Mouse (Mus musculus): ENCODE data around the gene Ms4a15.

Gene Ms4a15

DNA sequence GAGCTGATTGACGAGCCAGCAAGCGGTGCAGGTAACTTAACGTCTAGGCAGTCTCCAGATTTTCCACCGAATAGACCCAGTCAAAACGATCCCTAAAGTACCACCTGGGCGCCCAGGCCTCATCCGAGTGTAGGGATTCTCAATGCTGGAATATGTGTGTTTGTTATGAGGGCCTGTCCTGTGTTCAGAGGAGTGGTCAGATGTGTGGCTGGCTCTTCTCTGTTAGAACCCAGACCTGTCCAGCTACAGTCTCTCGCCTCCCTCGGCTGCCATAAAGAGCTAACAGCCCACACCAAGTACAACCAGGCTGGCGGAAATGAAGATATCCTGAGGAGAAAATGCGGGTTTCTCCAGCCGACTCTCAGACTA is 33.1 kb downstream of the Ms4a15 start:
- no peak for DNase-seq (ENCODE audit: low spot score in 2 of 2)

GRCm38 (mm10) chr19:10959085-10959977 is 33.7 kb downstream of the Ms4a15 start:
- peak; percentile 44 to 56 for DNase-seq (ENCODE audit: low spot score in 2 of 2)

DNA sequence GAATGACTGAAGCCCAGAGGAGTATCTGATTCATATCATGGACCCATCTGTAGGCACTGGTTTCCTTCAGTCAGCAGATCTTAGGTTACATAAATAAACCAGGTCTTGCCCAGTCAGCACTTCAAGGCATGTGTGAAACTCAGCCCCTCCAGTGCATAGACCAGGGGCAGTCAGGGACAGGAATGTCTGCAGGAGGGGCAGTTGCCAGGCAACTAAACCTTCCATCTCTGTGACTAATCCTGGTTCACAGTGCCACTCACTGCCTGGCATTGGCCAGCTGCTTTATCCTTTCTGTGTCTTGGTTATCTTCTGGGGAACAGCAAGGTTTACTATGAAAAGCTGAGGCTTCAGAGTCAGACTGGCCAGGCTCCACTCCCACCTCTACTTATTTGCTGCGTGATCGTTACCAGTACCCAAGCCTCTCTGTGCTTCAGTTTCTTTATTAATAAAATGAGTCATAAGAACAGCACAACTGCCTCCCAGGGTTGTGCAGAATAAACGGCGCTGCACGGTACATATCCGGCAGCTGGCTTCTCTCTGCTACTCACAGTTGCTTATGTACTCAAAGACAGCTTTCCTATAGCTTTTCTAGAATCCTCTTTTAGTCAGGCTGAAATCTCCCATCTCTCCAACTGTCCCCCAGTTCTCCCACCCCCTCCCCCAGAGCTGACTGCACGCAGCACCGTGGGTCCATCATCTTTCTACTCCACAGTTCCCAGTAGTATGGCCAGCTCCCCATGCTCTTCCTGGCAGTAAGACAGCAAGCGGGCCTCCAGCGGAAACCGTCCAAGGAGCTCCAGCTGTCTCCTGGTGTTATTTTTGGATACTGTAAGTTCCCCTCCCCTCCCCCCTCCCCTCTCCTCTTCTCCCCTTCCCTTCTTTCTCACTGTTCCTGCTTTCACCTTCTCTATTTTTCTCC is 40.8 kb downstream of the Ms4a15 start:
- no peak for DNase-seq (ENCODE audit: low spot score in 2 of 2)

GRCm38 (mm10) chr19:10949558-10949957 is 43.5 kb downstream of the Ms4a15 start:
- no peak for DNase-seq (ENCODE audit: low spot score in 2 of 2)

- DNase-seq (ENCODE audit: low spot score in 2 of 2): peak; percentile 92 to 96
Observed at GRCm38 (mm10) chr19:10949112-10949511, 43.9 kb downstream of the Ms4a15 start, which contains the start of gene Ccdc86. Ccdc86 (minus strand) TSS chr19:10949266.

DNA sequence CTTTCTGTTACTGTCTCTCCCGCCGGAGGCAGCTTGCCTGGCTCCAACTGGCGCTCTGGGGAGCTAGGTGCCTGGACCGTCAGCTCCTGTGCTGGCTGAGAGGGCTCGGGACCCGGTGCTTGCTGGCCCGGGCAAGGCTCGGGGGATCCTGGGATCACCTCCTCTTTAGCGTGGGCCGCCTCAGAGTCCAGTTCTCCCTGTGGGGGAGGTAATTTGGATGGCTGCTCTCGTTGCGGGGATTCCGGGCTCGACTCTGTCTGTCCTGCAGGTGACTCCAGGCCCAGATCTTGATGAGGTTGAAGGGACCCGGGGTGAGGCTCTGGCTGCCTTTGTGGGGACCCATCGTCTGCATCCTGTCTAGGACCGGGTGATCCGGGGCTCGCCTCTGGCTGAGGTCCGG is 44.6 kb downstream of the Ms4a15 start:
- DNase-seq (ENCODE audit: low spot score in 2 of 2): no peak

- no peak for DNase-seq (ENCODE audit: low spot score in 2 of 2)
Observed at GRCm38 (mm10) chr19:10947219-10947618, 45.8 kb downstream of the Ms4a15 start.

- no peak for DNase-seq (ENCODE audit: low spot score in 2 of 2)
Observed at GRCm38 (mm10) chr19:10946506-10946905, 46.5 kb downstream of the Ms4a15 start.

- DNase-seq (ENCODE audit: low spot score in 2 of 2): no peak
Observed at GRCm38 (mm10) chr19:10943955-10944354, 49.1 kb downstream of the Ms4a15 start.

- DNase-seq (ENCODE audit: low spot score in 2 of 2): no peak
Observed at GRCm38 (mm10) chr19:10940801-10941457, 52.1 kb downstream of the Ms4a15 start.

DNA sequence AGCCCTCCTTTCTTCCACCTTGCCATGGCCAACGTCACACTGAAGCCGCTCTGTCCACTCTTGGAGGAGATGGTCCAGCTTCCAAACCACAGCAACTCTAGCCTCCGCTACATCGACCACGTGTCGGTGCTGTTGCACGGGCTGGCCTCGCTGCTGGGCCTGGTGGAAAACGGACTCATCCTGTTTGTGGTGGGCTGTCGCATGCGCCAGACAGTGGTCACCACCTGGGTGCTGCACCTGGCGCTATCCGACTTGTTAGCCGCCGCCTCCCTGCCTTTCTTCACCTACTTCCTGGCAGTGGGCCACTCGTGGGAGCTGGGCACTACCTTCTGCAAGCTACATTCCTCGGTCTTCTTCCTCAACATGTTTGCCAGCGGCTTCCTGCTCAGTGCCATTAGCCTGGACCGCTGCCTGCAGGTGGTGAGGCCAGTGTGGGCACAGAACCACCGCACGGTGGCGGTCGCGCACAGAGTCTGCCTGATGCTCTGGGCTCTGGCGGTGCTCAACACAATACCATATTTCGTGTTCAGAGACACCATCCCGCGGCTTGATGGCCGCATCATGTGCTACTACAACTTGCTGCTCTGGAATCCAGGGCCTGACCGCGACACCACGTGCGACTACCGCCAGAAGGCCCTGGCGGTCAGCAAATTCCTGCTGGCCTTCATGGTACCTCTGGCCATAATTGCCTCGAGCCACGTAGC is 52.8 kb downstream of the Ms4a15 start:
- peak; percentile 44 to 64 for DNase-seq (ENCODE audit: low spot score in 2 of 2)

DNA sequence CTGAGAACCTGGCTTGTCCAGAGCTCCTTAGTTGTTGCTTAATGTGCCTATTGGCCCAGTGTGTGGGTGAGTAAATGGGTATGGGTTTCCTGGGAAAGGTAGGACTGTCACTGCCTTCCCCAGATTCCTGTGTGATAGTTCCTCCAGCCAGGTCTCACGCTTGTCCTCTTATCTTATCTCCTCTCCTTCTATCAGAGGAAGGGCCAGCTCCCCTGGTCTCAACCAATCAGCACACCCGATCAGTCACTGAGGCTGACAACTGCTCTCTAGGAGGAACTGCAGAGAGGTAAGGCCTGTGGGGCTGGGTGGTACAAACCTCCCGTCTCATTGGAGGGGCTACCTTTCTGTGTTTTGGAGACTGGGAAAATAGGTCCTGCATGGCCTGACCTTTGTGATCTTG is 54.3 kb downstream of the Ms4a15 start:
- DNase-seq (ENCODE audit: low spot score in 2 of 2): no peak

DNA sequence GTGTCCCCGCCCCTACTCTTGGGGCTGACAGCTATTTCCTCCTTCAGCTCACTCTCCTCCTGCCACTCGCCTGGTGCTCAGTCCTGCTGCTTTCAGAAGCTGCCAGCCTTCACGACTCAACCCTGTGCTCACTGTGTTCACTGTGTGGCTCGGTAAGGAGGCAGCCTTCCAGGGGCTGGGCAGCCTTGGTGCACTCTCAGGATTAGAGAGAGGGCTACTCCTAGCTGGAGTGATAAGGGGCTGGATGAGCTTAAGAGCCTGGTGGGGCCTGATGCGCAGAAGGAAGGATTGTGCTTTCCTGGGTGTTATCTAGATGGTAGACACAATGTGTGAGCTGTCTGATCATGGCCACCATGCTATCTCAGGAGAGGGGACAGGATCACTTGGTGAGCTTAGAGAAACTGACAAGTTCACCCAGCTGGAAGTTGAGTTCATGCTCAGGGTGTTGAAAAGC is 55.9 kb downstream of the Ms4a15 start, which contains the start of gene Ptgdr2:
Gene Ptgdr2, plus strand, starts transcription at position 51 of the 454 bp plus-strand sequence.
- DNase-seq (ENCODE audit: low spot score in 2 of 2): no peak

DNA sequence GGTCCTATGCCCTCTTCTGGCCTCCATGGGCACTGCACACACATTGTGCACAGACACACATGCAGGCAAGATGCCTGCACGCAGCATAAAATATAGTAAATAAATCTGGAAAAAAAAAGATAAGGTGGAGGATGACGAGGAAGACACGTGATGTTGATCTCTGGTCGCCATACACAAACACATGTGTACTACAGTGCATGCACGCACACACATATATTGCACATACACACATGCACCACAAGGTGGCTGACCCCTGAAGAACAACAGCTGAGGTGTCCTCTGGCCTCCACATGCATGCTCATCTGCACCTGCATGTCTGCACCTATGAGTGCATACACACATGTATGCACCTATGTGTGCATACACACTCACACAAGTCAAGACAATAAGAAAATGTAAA is 57.0 kb downstream of the Ms4a15 start:
- DNase-seq (ENCODE audit: low spot score in 2 of 2): no peak

DNA sequence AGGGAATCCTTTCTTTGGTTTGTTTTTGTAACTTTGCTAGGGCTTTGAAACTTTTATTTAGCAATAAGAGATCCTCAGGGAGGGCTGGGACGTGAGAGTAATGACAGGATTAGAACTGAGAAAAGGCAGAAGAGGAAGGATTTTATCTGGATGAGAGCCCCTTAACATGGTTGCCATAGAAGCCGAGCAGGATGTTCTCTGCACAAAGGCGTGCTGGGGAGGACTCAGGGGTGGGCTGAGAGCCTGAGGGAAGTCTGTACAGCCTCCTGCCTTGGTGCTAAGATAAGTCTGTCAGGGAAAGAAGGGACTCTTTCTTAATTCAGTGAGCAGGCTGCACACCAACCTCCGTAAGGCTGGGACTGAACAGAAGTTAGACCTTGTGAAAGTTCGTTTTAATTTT is 58.0 kb downstream of the Ms4a15 start:
- no peak for DNase-seq (ENCODE audit: low spot score in 2 of 2)

DNA sequence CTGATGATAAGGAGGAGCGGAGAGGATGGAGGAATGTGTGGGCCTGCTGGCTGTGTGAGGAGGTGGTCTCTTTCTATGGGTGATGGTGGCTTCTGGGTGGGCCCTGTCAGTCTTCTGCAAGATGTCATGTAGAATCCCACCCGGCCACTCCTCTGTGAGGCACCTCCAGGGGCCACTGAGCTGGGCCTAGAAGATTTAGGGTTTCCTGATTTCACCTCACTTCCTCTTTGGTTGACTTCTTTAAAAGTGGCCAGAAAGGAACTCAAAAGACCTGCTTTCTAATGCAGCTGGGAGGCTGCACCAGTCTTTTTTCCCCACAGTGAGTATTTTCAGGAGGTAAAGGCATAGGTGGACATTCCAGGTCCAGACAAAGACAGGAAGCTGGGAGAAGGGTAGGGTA is 62.4 kb downstream of the Ms4a15 start:
- no peak for DNase-seq (ENCODE audit: low spot score in 2 of 2)

Measured in urinary bladder, postnatal 36 days (tissue).